Comparison of ENCODE assay signal across 9 mouse cellular contexts in the genomic region with DNA sequence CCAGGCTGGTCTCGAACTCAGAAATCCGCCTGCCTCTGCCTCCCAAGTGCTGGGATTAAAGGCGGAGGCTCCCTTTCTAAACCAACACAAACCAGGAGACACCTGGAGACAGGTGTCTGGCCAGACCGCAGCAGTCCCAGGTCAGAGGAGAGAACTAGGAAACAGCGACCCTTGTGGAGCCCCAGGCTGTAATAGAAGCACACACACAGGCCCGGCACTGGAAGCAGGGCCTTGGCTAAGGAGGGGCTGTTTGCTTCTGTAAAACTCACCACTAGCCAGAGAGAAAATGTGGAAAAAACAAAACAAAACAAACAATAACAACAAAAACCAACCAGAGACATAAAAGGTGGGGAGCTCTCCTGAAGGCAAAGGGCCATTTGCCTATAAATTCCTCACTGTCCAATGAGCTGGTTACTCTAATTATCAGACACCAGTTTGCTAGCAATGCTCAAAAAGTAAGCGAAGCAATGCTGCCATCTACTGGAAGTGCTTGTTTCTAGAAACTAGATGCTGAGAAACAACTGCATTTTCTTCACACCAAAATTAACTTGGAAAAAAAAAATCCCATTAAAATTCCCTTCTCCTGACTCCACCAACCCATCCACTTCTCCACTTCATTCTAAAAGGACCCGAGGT.
DNase-seq lines count a peak whose midpoint lies in the region; ATAC-seq lines count a peak whose summit lies in the region.
"Had no signal": no experiment of that assay in that cellular context is flagged by ENCODE, and none has a peak within 500 bp of the region (broad histone marks: within the 10 kb centered on the region; RNA-seq: fewer than 3 reads in every experiment).

No protein-coding gene starts in this region.

- 61% methylated on average over 8 of the region's 8 CpGs for WGBS in hindbrain, embryonic 11.5 days

- peak; percentile 9 for DNase-seq in kidney, adult 11 months
- no peak for DNase-seq in kidney, adult 18-20 months
- DNase-seq in embryo, embryonic 11 days = peak; percentile 89
- peak; percentile 84 for DNase-seq in hindbrain, embryonic 11.5 days (ENCODE audit: low spot score)
- peak; percentile 40 to 67 for DNase-seq in layer of hippocampus, adult 8-10 months (ENCODE audit: low spot score in 2 of 2)
- DNase-seq in skeletal muscle tissue, adult 2 months (ENCODE audit: low read depth, low spot score) = peak; percentile 16

- H3K9ac ChIP-seq in hindbrain, embryonic 11.5 days (ENCODE audit: low read depth, low read length) = no peak overlapping the region
- H3K9ac ChIP-seq: lung, embryonic 15.5 days had no signal

- H3K27me3 ChIP-seq in hindbrain, embryonic 11.5 days (ENCODE audit: control insufficient read depth, insufficient read depth, low read length) = no peaks in the 10 kb centered on the region
- H3K27me3 ChIP-seq: lung, embryonic 15.5 days had no signal

- no peak overlapping the region for H3K4me3 ChIP-seq in hindbrain, embryonic 11.5 days (ENCODE audit: low read depth, low read length)
- H3K4me3 ChIP-seq: lung, embryonic 15.5 days had no signal

- H3K9me3 ChIP-seq in hindbrain, embryonic 11.5 days (ENCODE audit: control insufficient read depth, low read length) = no peaks in the 10 kb centered on the region
- H3K9me3 ChIP-seq: lung, embryonic 15.5 days had no signal

- H3K27ac ChIP-seq in hindbrain, embryonic 11.5 days (ENCODE audit: low read depth, low read length) = no peak overlapping the region
- H3K27ac ChIP-seq: lung, embryonic 15.5 days had no signal

- H3K36me3 ChIP-seq in hindbrain, embryonic 11.5 days (ENCODE audit: control insufficient read depth, insufficient read depth, low read length) = no peaks in the 10 kb centered on the region
- H3K36me3 ChIP-seq: lung, embryonic 15.5 days had no signal

- H3K4me1 ChIP-seq in hindbrain, embryonic 11.5 days (replicated peaks; ENCODE audit: control insufficient read depth, insufficient read depth, low read length) = no peaks in the 10 kb centered on the region

- no peak overlapping the region for H3K4me2 ChIP-seq in hindbrain, embryonic 11.5 days (replicated peaks; ENCODE audit: low read depth, low read length)
- H3K4me2 ChIP-seq: lung, embryonic 15.5 days had no signal

- peak; percentile 56 for ATAC-seq in activated CD4-positive, CD25-positive, alpha-beta regulatory T cell, adult 4 months
- 0 out of 2 replicates have a peak, but pooled peaks have one; percentile 33 for ATAC-seq in hindbrain, embryonic 11.5 days (ENCODE audit: low FRiP score)
- peak; percentile 67; the same call in 1 of the 2 replicates for ATAC-seq in megakaryocyte, adult 5-6 weeks (ENCODE audit: poor library complexity, severe bottlenecking)
